Mouse (Mus musculus) hindbrain, embryonic 10.5 days (tissue): ENCODE data around the gene Cxcl9. TPM values are rescaled to one million over a fixed set of nuclear protein-coding genes. Genes with fewer than 3 reads are reported as not detected.

Experiments used
- DNase-seq: peaks from one replicate; pipeline ENCODE4 v3.0.0-alpha.2; 2017; ENCODE audit warnings: low spot score
- H3K27ac ChIP-seq: fragments of 300-500 bp; sonication (generic); 2 replicates; pipeline ENCODE4 v1.5.1; 2016; ENCODE audit warnings: mild to moderate bottlenecking, moderate library complexity
- H3K27me3 ChIP-seq: fragments of 300-500 bp; sonication (generic); 2 replicates; pipeline ENCODE4 v1.6.1; 2016; ENCODE audit warnings: mild to moderate bottlenecking; ENCODE audit not compliant: poor library complexity, insufficient read depth, severe bottlenecking
- H3K36me3 ChIP-seq: fragments of 300-500 bp; sonication (generic); 2 replicates; pipeline ENCODE4 v1.6.1; 2016; ENCODE audit warnings: mild to moderate bottlenecking, moderate library complexity
- H3K4me1 ChIP-seq: fragments of 300-500 bp; sonication (generic); replicated peaks from 2 replicates; pipeline ENCODE4 v1.6.1; 2016; ENCODE audit warnings: mild to moderate bottlenecking
- H3K4me3 ChIP-seq: fragments of 300-500 bp; sonication (generic); 2 replicates; pipeline ENCODE4 v1.5.1; 2016; ENCODE audit warnings: mild to moderate bottlenecking, moderate library complexity
- H3K9me3 ChIP-seq: fragments of 300-500 bp; sonication (generic); 2 replicates; pipeline ENCODE4 v1.6.1; 2016; ENCODE audit warnings: mild to moderate bottlenecking, moderate library complexity
- WGBS: fragments of 180-500 bp; shearing (Covaris S2); methylation state at CpG from one replicate; pipeline ENCODE4 v1.1.7; 2016; 5-methylcytosine and 5-hydroxymethylcytosine counted together
- polyA plus RNA-seq: library from polyadenylated mRNA; unstranded; fragments of >200 nt; fragmentation: Nextera tagmentation; extraction: Ambion mirVana; gene quantifications from 2 replicates; pipeline ENCODE4 v1.2.1, GENCODE M21; 2016

Gene Cxcl9
- polyA plus RNA-seq, 1 experiment from 2014 or later: not detected

GRCm38 (mm10) chr5:92331122-92331521 is 3.2 kb upstream of the Cxcl9 start:
- Histone ChIP-seq H3K4me1 (no peaks in the 10 kb centered on the region), H3K36me3 (no peaks in the 10 kb centered on the region), H3K4me3 (no peak overlapping the region), H3K27me3 (no peaks in the 10 kb centered on the region), H3K27ac (no peak overlapping the region), H3K9me3 (no peaks in the 10 kb centered on the region)
- 90% methylated on average over 12 of the region's 12 CpGs for WGBS
- DNase-seq: no peak

- Histone ChIP-seq H3K27ac (no peak overlapping the region), H3K27me3 (no peaks in the 10 kb centered on the region), H3K4me1 (no peaks in the 10 kb centered on the region), H3K36me3 (no peaks in the 10 kb centered on the region), H3K9me3 (no peaks in the 10 kb centered on the region), H3K4me3 (no peak overlapping the region)
- whole genome bisulfite sequencing: 86% methylated on average over 6 of the region's 6 CpGs
- DNase-seq: no peak
These were observed 512 bp downstream of the Cxcl9 start for GRCm38 (mm10) chr5:92327367-92327766.

- H3K4me1 ChIP-seq: no peaks in the 10 kb centered on the region
- H3K9me3 ChIP-seq: no peaks in the 10 kb centered on the region
- no peaks in the 10 kb centered on the region for H3K27me3 ChIP-seq
- WGBS: 86% methylated on average over 5 of the region's 5 CpGs
- H3K4me3 ChIP-seq: no peak overlapping the region
- no peaks in the 10 kb centered on the region for H3K36me3 ChIP-seq
- no peak for DNase-seq
- H3K27ac ChIP-seq: no peak overlapping the region
These were observed 4.6 kb downstream of the Cxcl9 start for GRCm38 (mm10) chr5:92323264-92323663.

GRCm38 (mm10) chr5:92322612-92323011 is 5.3 kb downstream of the Cxcl9 start:
- Histone ChIP-seq H3K27me3 (no peaks in the 10 kb centered on the region), H3K9me3 (no peaks in the 10 kb centered on the region), H3K4me3 (no peak overlapping the region), H3K4me1 (no peaks in the 10 kb centered on the region), H3K27ac (no peak overlapping the region), H3K36me3 (no peaks in the 10 kb centered on the region)
- no peak for DNase-seq
- 86% methylated on average over 4 of the region's 4 CpGs for WGBS

- H3K9me3 ChIP-seq: no peaks in the 10 kb centered on the region
- H3K4me1 ChIP-seq: no peaks in the 10 kb centered on the region
- no peaks in the 10 kb centered on the region for H3K27me3 ChIP-seq
- no peak for DNase-seq
- 79% methylated on average over 8 of the region's 8 CpGs for WGBS
- no peak overlapping the region for H3K27ac ChIP-seq
- no peak overlapping the region for H3K4me3 ChIP-seq
- H3K36me3 ChIP-seq: no peaks in the 10 kb centered on the region
These were observed 6.1 kb downstream of the Cxcl9 start for GRCm38 (mm10) chr5:92321631-92322400.

GRCm38 (mm10) chr5:92318596-92318995 is 9.3 kb downstream of the Cxcl9 start:
- Histone ChIP-seq H3K27me3 (no peaks in the 10 kb centered on the region), H3K36me3 (no peaks in the 10 kb centered on the region), H3K4me3 (no peak overlapping the region), H3K27ac (no peak overlapping the region), H3K9me3 (no peaks in the 10 kb centered on the region), H3K4me1 (no peaks in the 10 kb centered on the region)
- no peak for DNase-seq
- WGBS: 93% methylated on average over 14 of the region's 14 CpGs

GRCm38 (mm10) chr5:92318119-92318518 is 9.8 kb downstream of the Cxcl9 start:
- Histone ChIP-seq H3K9me3 (no peaks in the 10 kb centered on the region), H3K4me3 (no peak overlapping the region), H3K36me3 (no peaks in the 10 kb centered on the region), H3K4me1 (no peaks in the 10 kb centered on the region), H3K27ac (no peak overlapping the region), H3K27me3 (no peaks in the 10 kb centered on the region)
- no peak for DNase-seq
- WGBS: 90% methylated on average over 7 of the region's 7 CpGs

- no peaks in the 10 kb centered on the region for H3K9me3 ChIP-seq
- no peak overlapping the region for H3K4me3 ChIP-seq
- WGBS: 78% methylated on average over 7 of the region's 7 CpGs
- no peaks in the 10 kb centered on the region for H3K27me3 ChIP-seq
- no peak overlapping the region for H3K27ac ChIP-seq
- peaks cover 7% of the 10 kb centered on the region for H3K4me1 ChIP-seq
- H3K36me3 ChIP-seq: no peaks in the 10 kb centered on the region
- DNase-seq: no peak
These were observed 14.1 kb downstream of the Cxcl9 start for GRCm38 (mm10) chr5:92313776-92314175.

- 14% methylated on average over 13 of the region's 13 CpGs for WGBS
- H3K36me3 ChIP-seq: 0 out of 2 replicates have a peak, but pooled peaks cover 2% of the 10 kb centered on the region
- peaks cover 14% of the 10 kb centered on the region for H3K4me1 ChIP-seq
- H3K27me3 ChIP-seq: no peaks in the 10 kb centered on the region
- no peak overlapping the region for H3K27ac ChIP-seq
- no peaks in the 10 kb centered on the region for H3K9me3 ChIP-seq
- no peak overlapping the region for H3K4me3 ChIP-seq
- peak; percentile 75 for DNase-seq
These were observed 15.7 kb downstream of the Cxcl9 start for GRCm38 (mm10) chr5:92312046-92312715.

- peaks cover 14% of the 10 kb centered on the region for H3K4me1 ChIP-seq
- WGBS: 3% methylated on average over 41 of the region's 41 CpGs
- H3K36me3 ChIP-seq: peaks cover 24% of the 10 kb centered on the region
- H3K27me3 ChIP-seq: no peaks in the 10 kb centered on the region
- peak within 1 kb of the TSS; percentile 86 for H3K27ac ChIP-seq
- H3K9me3 ChIP-seq: no peaks in the 10 kb centered on the region
- peak; percentile 94 for DNase-seq
- peak within 1 kb of the TSS; percentile 76 for H3K4me3 ChIP-seq
These were observed 18.0 kb downstream of the Cxcl9 start, which contains the start of gene Sdad1 for GRCm38 (mm10) chr5:92309681-92310511. Sdad1 (minus strand) TSS chr5:92310479.

- DNase-seq: no peak
- Histone ChIP-seq H3K27me3 (no peaks in the 10 kb centered on the region), H3K4me1 (peaks cover 12% of the 10 kb centered on the region), H3K36me3 (peaks cover 80% of the 10 kb centered on the region), H3K4me3 (no peak overlapping the region), H3K9me3 (no peaks in the 10 kb centered on the region), H3K27ac (no peak overlapping the region)
- 87% methylated on average over 3 of the region's 3 CpGs for WGBS
These were observed 23.6 kb downstream of the Cxcl9 start for GRCm38 (mm10) chr5:92304291-92304690.

GRCm38 (mm10) chr5:92302149-92302840 is 25.6 kb downstream of the Cxcl9 start:
- Histone ChIP-seq H3K27me3 (no peaks in the 10 kb centered on the region), H3K36me3 (peaks cover 97% of the 10 kb centered on the region), H3K9me3 (no peaks in the 10 kb centered on the region), H3K4me3 (no peak overlapping the region), H3K4me1 (no peaks in the 10 kb centered on the region), H3K27ac (no peak overlapping the region)
- no peak for DNase-seq
- WGBS: 94% methylated on average over 13 of the region's 13 CpGs
